Mouse (Mus musculus) hindbrain, embryonic 13.5 days (tissue): Measurements from ENCODE around the gene Nfat5. TPM values are rescaled to one million over a fixed set of nuclear protein-coding genes. Genes with fewer than 3 reads are reported as not detected.
A peak's percentile ranks its signal among the peaks of the same experiment; 100 is the strongest.

ENCODE experiments used
- ATAC-seq: fragments of 200-750 bp; cut with Nextera tagmentation; 2 replicates; pipeline ENCODE4 v1.8.0; 2017; ENCODE audit warnings: moderate TSS enrichment; ENCODE audit not compliant: low FRiP score
- H3K27ac ChIP-seq: fragments of 300-500 bp; sonication (generic); 2 replicates; pipeline ENCODE4 v1.5.1; 2015; ENCODE audit warnings: inconsistent platforms, mild to moderate bottlenecking, moderate library complexity
- H3K27me3 ChIP-seq: fragments of 300-500 bp; sonication (generic); 2 replicates; pipeline ENCODE4 v1.6.1; 2015; ENCODE audit warnings: mild to moderate bottlenecking, inconsistent platforms
- H3K36me3 ChIP-seq: fragments of 300-500 bp; sonication (generic); 2 replicates; pipeline ENCODE4 v1.6.1; 2015; ENCODE audit warnings: mild to moderate bottlenecking, inconsistent platforms
- H3K4me1 ChIP-seq: fragments of 300-500 bp; sonication (generic); replicated peaks from 2 replicates; pipeline ENCODE4 v1.6.1; 2015; ENCODE audit warnings: inconsistent platforms
- H3K4me2 ChIP-seq: fragments of 300-500 bp; sonication (generic); 2 replicates; pipeline ENCODE4 v1.6.1; 2015; ENCODE audit warnings: inconsistent platforms, mild to moderate bottlenecking, moderate library complexity
- H3K4me3 ChIP-seq: fragments of 300-500 bp; sonication (generic); 2 replicates; pipeline ENCODE4 v1.5.1; 2015; ENCODE audit warnings: mild to moderate bottlenecking, inconsistent platforms
- H3K9ac ChIP-seq: fragments of 300-500 bp; sonication (generic); 2 replicates; pipeline ENCODE4 v1.6.1; 2015; ENCODE audit warnings: mild to moderate bottlenecking, inconsistent platforms
- H3K9me3 ChIP-seq: fragments of 300-500 bp; sonication (generic); 2 replicates; pipeline ENCODE4 v1.6.1; 2016; ENCODE audit warnings: inconsistent platforms
- WGBS: fragments of 180-500 bp; shearing (Covaris S2); methylation state at CpG from one replicate; pipeline ENCODE4 v1.1.7; 2015; 5-methylcytosine and 5-hydroxymethylcytosine counted together
- polyA plus RNA-seq: library from polyadenylated mRNA; unstranded; fragments of >200 nt; fragmentation: Nextera tagmentation; extraction: Ambion mirVana; gene quantifications from 2 replicates; pipeline ENCODE4 v1.2.1, GENCODE M21; 2015

Nfat5 gene
- polyA plus RNA-seq, 1 experiment from 2014 or later: 14.5 TPM

- Histone ChIP-seq H3K4me1 (peaks cover 26% of the 10 kb centered on the region), H3K27ac (no peak overlapping the region), H3K27me3 (no peaks in the 10 kb centered on the region), H3K36me3 (peaks cover 4% of the 10 kb centered on the region; the same call in 1 of the 2 replicates), H3K4me2 (peak overlapping the region; percentile 57), H3K9me3 (no peaks in the 10 kb centered on the region), H3K4me3 (no peak overlapping the region), H3K9ac (no peak overlapping the region)
- WGBS: 86% methylated on average over 1 of the region's 1 CpGs
- no peak for ATAC-seq
Measured at GRCm38 (mm10) chr8:107295450-107295849, 2.2 kb downstream of the Nfat5 start.

- Histone ChIP-seq H3K4me2 (no peak overlapping the region), H3K27me3 (no peaks in the 10 kb centered on the region), H3K9me3 (no peaks in the 10 kb centered on the region), H3K9ac (no peak overlapping the region), H3K4me3 (no peak overlapping the region), H3K4me1 (no peaks in the 10 kb centered on the region), H3K27ac (no peak overlapping the region), H3K36me3 (no peaks in the 10 kb centered on the region; the same call in 1 of the 2 replicates)
- ATAC-seq: no peak
Measured at GRCm38 (mm10) chr8:107311876-107312275, 18.6 kb downstream of the Nfat5 start.

GRCm38 (mm10) chr8:107324142-107324541 lies 30.9 kb downstream of the Nfat5 start:
- Histone ChIP-seq H3K36me3 (no peaks in the 10 kb centered on the region; the same call in 1 of the 2 replicates), H3K9ac (no peak overlapping the region), H3K4me2 (no peak overlapping the region), H3K4me1 (no peaks in the 10 kb centered on the region), H3K27ac (no peak overlapping the region), H3K9me3 (no peaks in the 10 kb centered on the region), H3K4me3 (no peak overlapping the region), H3K27me3 (no peaks in the 10 kb centered on the region)
- WGBS: 0% methylated on average over 1 of the region's 1 CpGs
- peak; percentile 71; the same call in 1 of the 2 replicates for ATAC-seq

GRCm38 (mm10) chr8:107329595-107329994 lies 36.3 kb downstream of the Nfat5 start:
- Histone ChIP-seq H3K27me3 (no peaks in the 10 kb centered on the region), H3K9me3 (no peaks in the 10 kb centered on the region), H3K27ac (no peak overlapping the region), H3K4me2 (no peak overlapping the region), H3K4me1 (no peaks in the 10 kb centered on the region), H3K36me3 (no peaks in the 10 kb centered on the region), H3K9ac (no peak overlapping the region), H3K4me3 (no peak overlapping the region)
- 79% methylated on average over 1 of the region's 1 CpGs for WGBS
- ATAC-seq: no peak

GRCm38 (mm10) chr8:107336480-107336879 lies 43.2 kb downstream of the Nfat5 start:
- Histone ChIP-seq H3K27ac (no peak overlapping the region), H3K36me3 (peaks cover 6% of the 10 kb centered on the region), H3K9me3 (no peaks in the 10 kb centered on the region), H3K27me3 (no peaks in the 10 kb centered on the region), H3K4me3 (no peak overlapping the region), H3K9ac (no peak overlapping the region), H3K4me1 (no peaks in the 10 kb centered on the region), H3K4me2 (no peak overlapping the region)
- ATAC-seq: no peak
- WGBS: 90% methylated on average over 1 of the region's 1 CpGs

- H3K27me3 ChIP-seq: no peaks in the 10 kb centered on the region
- no peak overlapping the region for H3K4me2 ChIP-seq
- WGBS: 96% methylated on average over 4 of the region's 4 CpGs
Measured at GRCm38 (mm10) chr8:107370311-107370710, 77.0 kb downstream of the Nfat5 start.

GRCm38 (mm10) chr8:107377346-107377745 lies 84.1 kb downstream of the Nfat5 start:
- no peak for ATAC-seq
- 97% methylated on average over 3 of the region's 3 CpGs for WGBS

More at GRCm38 (mm10) chr8:107370311-107370710, 77.0 kb downstream of the Nfat5 start:
- no peak for ATAC-seq
- H3K4me1 ChIP-seq: no peaks in the 10 kb centered on the region
- no peaks in the 10 kb centered on the region for H3K9me3 ChIP-seq
- no peak overlapping the region for H3K27ac ChIP-seq
- H3K4me3 ChIP-seq: no peak overlapping the region
- H3K9ac ChIP-seq: no peak overlapping the region
- peaks cover 63% of the 10 kb centered on the region for H3K36me3 ChIP-seq

GRCm38 (mm10) chr8:107380734-107381133 lies 87.5 kb downstream of the Nfat5 start:
- Histone ChIP-seq H3K36me3 (peaks cover 31% of the 10 kb centered on the region), H3K4me1 (no peaks in the 10 kb centered on the region), H3K4me3 (no peak overlapping the region), H3K9me3 (no peaks in the 10 kb centered on the region), H3K27ac (no peak overlapping the region), H3K4me2 (no peak overlapping the region), H3K27me3 (no peaks in the 10 kb centered on the region), H3K9ac (no peak overlapping the region)
- ATAC-seq: no peak
- 95% methylated on average over 8 of the region's 8 CpGs for WGBS

More at GRCm38 (mm10) chr8:107377346-107377745, 84.1 kb downstream of the Nfat5 start:
- H3K27me3 ChIP-seq: no peaks in the 10 kb centered on the region
- H3K9ac ChIP-seq: no peak overlapping the region
- no peaks in the 10 kb centered on the region for H3K4me1 ChIP-seq
- H3K9me3 ChIP-seq: no peaks in the 10 kb centered on the region
- H3K4me2 ChIP-seq: no peak overlapping the region
- H3K27ac ChIP-seq: no peak overlapping the region
- H3K36me3 ChIP-seq: peaks cover 38% of the 10 kb centered on the region
- no peak overlapping the region for H3K4me3 ChIP-seq

GRCm38 (mm10) chr8:107381666-107382065 lies 88.4 kb downstream of the Nfat5 start:
- H3K27ac ChIP-seq: no peak overlapping the region
- H3K27me3 ChIP-seq: no peaks in the 10 kb centered on the region
- no peak for ATAC-seq
- no peak overlapping the region for H3K9ac ChIP-seq
- no peaks in the 10 kb centered on the region for H3K4me1 ChIP-seq
- no peak overlapping the region for H3K4me2 ChIP-seq
- 96% methylated on average over 4 of the region's 4 CpGs for WGBS
- H3K9me3 ChIP-seq: no peaks in the 10 kb centered on the region
- H3K4me3 ChIP-seq: no peak overlapping the region
- peaks cover 31% of the 10 kb centered on the region for H3K36me3 ChIP-seq

GRCm38 (mm10) chr8:107382898-107383297 lies 89.6 kb downstream of the Nfat5 start:
- Histone ChIP-seq H3K4me2 (no peak overlapping the region), H3K4me1 (no peaks in the 10 kb centered on the region), H3K27ac (no peak overlapping the region), H3K36me3 (peaks cover 29% of the 10 kb centered on the region), H3K9me3 (no peaks in the 10 kb centered on the region), H3K27me3 (no peaks in the 10 kb centered on the region), H3K9ac (no peak overlapping the region), H3K4me3 (no peak overlapping the region)
- WGBS: 72% methylated on average over 4 of the region's 4 CpGs
- ATAC-seq: no peak

GRCm38 (mm10) chr8:107384651-107385050 lies 91.4 kb downstream of the Nfat5 start:
- H3K4me2 ChIP-seq: no peak overlapping the region
- H3K36me3 ChIP-seq: peaks cover 12% of the 10 kb centered on the region
- no peak overlapping the region for H3K9ac ChIP-seq
- no peak for ATAC-seq
- no peaks in the 10 kb centered on the region for H3K27me3 ChIP-seq
- H3K4me1 ChIP-seq: 0 out of 2 replicates have a peak, but pooled peaks cover 1% of the 10 kb centered on the region
- 69% methylated on average over 5 of the region's 5 CpGs for WGBS
- no peaks in the 10 kb centered on the region for H3K9me3 ChIP-seq
- no peak overlapping the region for H3K4me3 ChIP-seq
- H3K27ac ChIP-seq: no peak overlapping the region

- 0 out of 2 replicates have a peak, but pooled peaks cover 4% of the 10 kb centered on the region for H3K4me1 ChIP-seq
- H3K36me3 ChIP-seq: peaks cover 10% of the 10 kb centered on the region
- no peak overlapping the region for H3K27ac ChIP-seq
- H3K27me3 ChIP-seq: no peaks in the 10 kb centered on the region
- ATAC-seq: no peak
- WGBS: 75% methylated on average over 2 of the region's 2 CpGs
- H3K9ac ChIP-seq: no peak overlapping the region
- H3K9me3 ChIP-seq: no peaks in the 10 kb centered on the region
- H3K4me3 ChIP-seq: no peak overlapping the region
- no peak overlapping the region for H3K4me2 ChIP-seq
Measured at GRCm38 (mm10) chr8:107385063-107385462, 91.8 kb downstream of the Nfat5 start.

- H3K4me1 ChIP-seq: 0 out of 2 replicates have a peak, but pooled peaks cover 4% of the 10 kb centered on the region
- H3K4me2 ChIP-seq: no peak overlapping the region
- WGBS: 67% methylated on average over 5 of the region's 5 CpGs
- H3K9ac ChIP-seq: no peak overlapping the region
- no peak overlapping the region for H3K4me3 ChIP-seq
- H3K27ac ChIP-seq: no peak overlapping the region
- H3K27me3 ChIP-seq: no peaks in the 10 kb centered on the region
- peaks cover under 1% of the 10 kb centered on the region; the same call in 1 of the 2 replicates for H3K36me3 ChIP-seq
- ATAC-seq: no peak
- no peaks in the 10 kb centered on the region for H3K9me3 ChIP-seq
Measured at GRCm38 (mm10) chr8:107386171-107386570, 92.9 kb downstream of the Nfat5 start.
